Mouse (Mus musculus): ENCODE measurements around the gene Ace. TPM values are rescaled to one million over a fixed set of nuclear protein-coding genes. Genes with fewer than 3 reads are reported as not detected.

Ace gene
- 1 to 10 TPM; 5.0 to 6.7 TPM for total RNA-seq (2023)

DNA sequence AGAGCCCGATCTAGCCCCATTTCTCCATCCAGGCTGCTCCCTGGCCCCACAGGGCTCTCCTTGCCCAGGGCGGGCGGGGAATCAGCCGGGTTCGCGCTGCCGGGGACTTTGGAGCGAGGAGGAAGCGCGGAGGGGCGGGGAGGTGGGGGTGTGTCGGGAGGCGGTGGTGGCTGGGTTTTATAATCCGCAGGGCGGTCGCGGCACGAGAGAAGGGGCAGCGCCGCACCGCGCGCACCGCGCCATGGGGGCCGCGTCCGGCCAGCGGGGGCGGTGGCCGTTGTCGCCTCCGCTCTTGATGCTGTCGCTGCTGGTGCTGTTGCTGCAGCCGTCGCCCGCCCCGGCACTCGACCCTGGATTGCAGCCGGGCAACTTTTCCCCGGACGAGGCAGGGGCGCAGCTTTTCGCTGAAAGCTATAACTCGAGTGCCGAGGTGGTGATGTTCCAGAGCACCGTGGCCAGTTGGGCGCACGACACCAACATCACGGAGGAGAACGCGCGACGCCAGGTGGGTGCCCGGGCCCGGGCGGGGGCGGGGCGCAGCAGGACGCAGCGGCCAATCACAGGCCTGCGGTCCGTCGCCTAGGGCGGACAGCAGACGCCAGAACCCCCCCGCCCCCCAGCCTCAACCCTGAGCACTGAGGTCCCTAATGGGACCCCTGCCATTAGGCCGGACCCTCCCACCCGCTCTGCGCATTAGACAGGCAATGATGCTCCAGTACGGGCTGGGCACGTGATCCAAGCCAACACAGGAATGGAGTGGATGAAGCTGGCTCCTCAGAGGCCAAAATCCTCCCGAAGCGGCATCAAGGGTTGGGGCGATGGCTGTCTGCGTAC, at the start of gene Ace:
Gene Ace (plus strand): TSS at position 205 of the 834 bp plus-strand sequence.

DNA sequence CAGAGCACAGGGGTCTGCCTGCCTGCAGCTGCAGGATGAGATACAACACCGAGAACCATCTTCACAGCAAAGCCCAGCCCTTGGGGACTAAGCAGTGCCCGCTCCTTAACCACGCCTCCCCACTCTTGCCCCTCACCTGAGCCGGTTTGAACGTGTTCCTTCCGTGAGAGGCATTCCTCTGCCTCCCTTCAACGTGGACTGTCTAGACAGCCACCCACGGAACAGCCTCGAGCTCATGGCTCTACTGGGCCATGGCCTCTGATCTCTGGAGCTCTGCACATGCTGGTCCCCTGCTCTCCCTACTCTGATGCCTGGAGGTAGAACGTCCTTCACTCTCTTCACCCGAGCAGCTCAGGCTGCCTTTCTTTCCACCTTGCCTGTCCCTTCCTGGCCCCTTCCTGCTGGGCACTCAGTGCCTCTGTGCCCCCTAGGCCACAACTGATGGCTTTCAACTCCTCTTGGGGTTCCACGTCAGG, 14.8 kb upstream of the Ace start, which contains the start of gene Cyb561:
Gene Cyb561 (minus strand): TSS at position 426 of the 476 bp plus-strand sequence.

DNA sequence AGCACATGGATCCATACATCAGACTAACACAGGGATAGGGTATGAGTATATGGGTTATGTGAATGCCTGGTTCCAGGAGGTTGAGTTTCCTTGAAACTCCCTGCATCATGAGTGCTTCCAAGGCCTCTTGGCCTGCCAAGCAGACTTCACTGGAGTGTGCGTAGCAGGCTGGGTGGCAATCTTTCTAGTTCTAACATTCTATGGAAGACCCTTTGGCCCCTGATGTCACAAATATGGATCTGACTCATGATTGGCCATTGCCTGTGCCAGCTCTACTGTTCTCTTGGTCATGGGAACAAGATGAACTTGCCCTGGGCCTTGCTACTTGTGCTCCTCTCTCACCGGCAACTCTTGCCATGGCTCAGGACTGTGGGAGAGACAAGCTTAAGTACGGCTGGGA, 26.6 kb downstream of the Ace start, which contains the start of gene Ace3:
Gene Ace3 (plus strand): TSS at position 301 of the 400 bp plus-strand sequence.

DNA sequence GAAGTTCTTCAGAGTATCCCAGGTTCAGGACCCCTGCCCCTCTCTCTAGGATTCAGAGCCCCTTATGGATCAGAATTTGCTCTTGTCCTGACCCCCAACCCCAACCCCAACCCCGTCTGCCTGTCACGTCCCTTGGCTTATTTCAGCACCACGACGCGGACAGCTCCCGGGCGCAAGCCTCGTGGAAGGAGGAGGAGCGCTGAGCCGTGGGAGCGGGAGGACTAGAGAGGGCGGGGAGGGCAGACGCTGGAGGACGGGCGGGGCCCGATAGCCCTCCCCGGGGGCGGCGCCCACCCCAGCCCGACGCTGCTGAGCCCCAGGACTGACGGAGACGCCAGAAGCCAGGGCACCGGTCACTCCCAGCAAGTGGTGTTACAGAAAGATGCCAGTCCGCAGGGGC, 40.1 kb downstream of the Ace start, which contains the start of gene Kcnh6:
Gene Kcnh6 (plus strand): TSS at position 304 of the 400 bp plus-strand sequence.

DNA sequence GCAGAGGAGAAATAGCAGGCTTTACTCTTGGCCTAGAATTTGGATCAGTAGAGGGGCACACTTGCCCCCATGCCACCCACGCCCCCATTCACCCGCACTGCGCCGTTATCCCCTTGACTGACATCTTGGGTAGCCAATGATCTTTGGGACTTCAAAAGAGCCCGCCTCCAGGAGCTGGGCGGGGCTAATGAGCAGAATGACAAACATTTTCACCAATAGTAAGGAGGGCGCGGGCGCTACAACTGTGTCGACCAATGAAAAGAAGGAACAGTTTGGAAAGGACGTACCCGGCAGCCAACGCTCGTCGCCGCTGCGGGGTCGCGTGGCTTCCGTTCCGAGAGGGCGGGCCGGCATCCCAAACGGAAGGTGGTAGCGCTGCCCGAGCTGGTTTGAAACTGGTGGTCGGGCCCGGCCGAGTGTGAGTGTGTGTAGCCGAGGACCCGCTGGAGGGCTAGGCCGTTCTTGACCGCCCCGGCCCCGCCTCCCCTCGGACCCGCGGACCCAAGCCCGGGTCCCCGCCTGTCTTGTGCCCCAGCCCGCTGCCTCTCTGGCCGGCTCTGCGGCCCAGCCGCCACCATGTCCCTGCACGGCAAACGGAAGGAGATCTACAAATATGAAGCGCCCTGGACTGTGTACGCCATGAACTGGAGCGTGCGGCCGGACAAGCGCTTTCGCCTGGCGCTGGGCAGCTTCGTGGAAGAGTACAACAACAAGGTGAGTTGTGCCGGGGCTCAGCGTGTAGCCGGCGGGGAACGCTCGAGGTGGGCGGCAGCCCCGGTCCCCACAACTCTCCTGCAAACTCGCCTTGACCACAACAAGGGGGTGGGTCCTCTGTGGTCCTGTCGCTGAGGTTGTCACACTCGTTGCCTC, 69.0 kb downstream of the Ace start, which contains the start of gene Dcaf7:
Gene Dcaf7 (plus strand): TSS at position 325 of the 870 bp plus-strand sequence.

Other genes with a start within 250 kb of the Ace start
- gene Cyb561, start 14.6 kb upstream of the Ace start, total RNA-seq (2023) = not detected
- gene Ace3, start 26.7 kb downstream of the Ace start, total RNA-seq (2023) = not detected
- under 1 TPM in 1 of 2 experiments, not detected in 1; 0.35 TPM for gene Kcnh6, start 40.2 kb downstream of the Ace start, total RNA-seq (2023)
- gene Dcaf7, start 68.9 kb downstream of the Ace start, total RNA-seq (2023) = 10 to 100 TPM; 54.0 to 54.2 TPM
- 1 to 10 TPM; 6.3 to 7.6 TPM for gene Taco1, start 98.1 kb downstream of the Ace start, total RNA-seq (2023)
- 100 to 1,000 TPM; 157 to 191 TPM for gene Map3k3, start 116.7 kb downstream of the Ace start, total RNA-seq (2023)
- 1 to 10 TPM; 1.5 to 3.6 TPM for gene Gm10840, start 192.9 kb downstream of the Ace start, total RNA-seq (2023)
- 100 to 1,000 TPM; 377 to 397 TPM for gene Limd2, start 192.9 kb downstream of the Ace start, total RNA-seq (2023)
- gene Strada, start 234.2 kb downstream of the Ace start, total RNA-seq (2023) = 10 to 100 TPM; 21.4 to 23.2 TPM
- 10 to 100 TPM; 35.7 to 40.9 TPM for gene Ccdc47, start 248.4 kb downstream of the Ace start, total RNA-seq (2023)
- gene Ddx42, start 249.0 kb downstream of the Ace start, total RNA-seq (2023) = 10 to 100 TPM; 37.1 to 38.6 TPM

Data from neutrophil, adult 83 days (primary cell).